Mouse (Mus musculus) hematopoietic stem cell, adult 5-6 weeks (primary cell): ENCODE measurements around the gene Igsf3. TPM values are rescaled to one million over a fixed set of nuclear protein-coding genes. Genes with fewer than 3 reads are reported as not detected.

Experiments
- ATAC-seq, 2 experiments: fragments of 125-278 bp in 1 of 2; replicated peaks in 1 of 2; 2 replicates each; pipeline ENCODE4 v1.8.0; 2016 to 2017; ENCODE audit warnings: inconsistent platforms in 2 of 2, mild to moderate bottlenecking in 2 of 2, moderate number of reproducible peaks in 2 of 2, low read depth in 1 of 2, moderate TSS enrichment in 1 of 2; ENCODE audit not compliant: low FRiP score in 2 of 2, poor library complexity in 2 of 2, severe bottlenecking in 2 of 2, insufficient read depth in 1 of 2, low TSS enrichment in 1 of 2
- total RNA-seq: library from RNA; stranded (forward); fragments of 172-1452, 232-1000 nt; gene quantifications from 2 replicates; pipeline ENCODE4 v1.2.3, GENCODE M21; 2017

Igsf3 gene
- total RNA-seq, 1 experiment from 2014 or later = 2.2 TPM

DNA sequence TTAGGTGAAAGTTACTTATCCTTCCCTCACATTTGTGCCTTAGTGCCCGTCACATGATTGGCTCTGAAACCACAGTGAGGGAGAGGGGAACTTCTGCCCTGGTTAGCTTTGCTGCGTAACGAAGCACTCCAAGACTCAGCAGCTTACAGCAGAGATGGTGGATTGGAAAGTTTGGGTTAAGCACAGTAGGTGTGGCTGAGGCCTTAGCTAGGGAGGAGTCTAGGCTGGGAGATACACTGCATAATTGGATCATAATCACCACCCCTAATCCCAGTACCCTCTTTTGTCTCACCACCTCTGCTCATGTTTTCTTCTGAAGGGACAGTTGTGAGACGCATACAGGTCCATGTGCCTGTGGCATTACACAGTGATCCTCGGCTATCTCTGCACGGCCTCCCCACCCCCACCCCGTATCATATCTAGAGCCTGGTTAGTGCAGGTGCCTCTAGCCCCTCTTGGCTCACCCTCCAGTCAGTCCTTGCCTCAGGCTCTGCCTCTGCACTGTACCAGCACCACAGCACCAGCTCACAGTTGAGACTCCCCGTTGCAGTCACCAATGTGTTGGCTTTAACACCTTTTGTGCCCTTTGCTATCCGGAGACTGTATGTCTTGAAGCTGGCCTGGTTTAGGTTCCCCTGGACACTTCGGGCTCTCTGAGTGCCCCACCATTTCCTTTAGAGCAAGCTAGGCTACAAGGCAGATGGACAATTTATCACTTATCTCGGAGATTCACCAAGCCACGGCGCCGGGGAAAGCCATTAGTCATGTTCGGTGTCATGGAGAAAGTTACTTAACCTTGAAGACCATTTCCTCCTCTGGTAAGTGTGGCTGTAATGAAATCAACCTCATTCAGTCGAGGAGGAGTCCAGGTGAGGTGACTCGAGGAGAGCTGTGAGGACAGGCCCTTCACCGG lies 42.1 kb downstream of the Igsf3 start:
- peak; percentile 8 to 40; a peak in 1 of 4 replicates for ATAC-seq

DNA sequence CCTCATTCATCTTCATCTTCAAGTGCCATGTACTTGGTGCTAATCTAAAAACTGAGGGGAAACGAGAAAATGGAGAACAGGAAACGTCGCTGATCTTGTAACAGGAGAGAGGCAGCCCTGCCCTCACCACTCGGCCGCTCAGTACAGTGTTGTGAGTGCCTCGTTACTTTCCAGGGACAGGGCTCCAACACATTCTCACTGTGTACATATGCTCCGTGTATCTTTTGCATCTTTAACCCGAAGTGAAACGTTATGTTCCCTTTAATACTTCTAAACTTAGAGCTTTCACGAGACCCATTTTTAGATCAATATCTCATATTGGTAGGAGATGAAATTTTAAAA lies 42.7 kb downstream of the Igsf3 start:
- peak in 1 of 2 experiments; percentile 12; a peak in 1 of 4 replicates for ATAC-seq

DNA sequence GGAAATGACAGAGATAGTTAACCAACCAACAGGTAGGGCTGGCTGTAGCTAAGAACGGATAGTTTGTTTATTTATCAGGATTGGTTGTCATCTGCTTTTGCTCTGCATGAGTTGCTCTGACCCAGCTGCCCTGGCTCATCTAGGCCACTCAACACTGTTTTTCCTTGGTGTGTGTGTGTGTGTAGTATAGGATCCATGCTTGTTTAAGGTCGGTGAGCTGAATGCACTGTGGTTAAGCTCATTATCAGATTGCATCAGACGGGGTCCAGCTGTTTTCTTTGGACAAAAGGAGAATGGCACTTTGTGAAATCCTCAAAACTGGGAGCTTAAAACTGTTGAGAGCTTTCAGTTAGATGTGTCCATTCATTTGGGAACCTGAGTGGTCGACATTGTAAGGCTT lies 46.3 kb downstream of the Igsf3 start:
- ATAC-seq = no peak

DNA sequence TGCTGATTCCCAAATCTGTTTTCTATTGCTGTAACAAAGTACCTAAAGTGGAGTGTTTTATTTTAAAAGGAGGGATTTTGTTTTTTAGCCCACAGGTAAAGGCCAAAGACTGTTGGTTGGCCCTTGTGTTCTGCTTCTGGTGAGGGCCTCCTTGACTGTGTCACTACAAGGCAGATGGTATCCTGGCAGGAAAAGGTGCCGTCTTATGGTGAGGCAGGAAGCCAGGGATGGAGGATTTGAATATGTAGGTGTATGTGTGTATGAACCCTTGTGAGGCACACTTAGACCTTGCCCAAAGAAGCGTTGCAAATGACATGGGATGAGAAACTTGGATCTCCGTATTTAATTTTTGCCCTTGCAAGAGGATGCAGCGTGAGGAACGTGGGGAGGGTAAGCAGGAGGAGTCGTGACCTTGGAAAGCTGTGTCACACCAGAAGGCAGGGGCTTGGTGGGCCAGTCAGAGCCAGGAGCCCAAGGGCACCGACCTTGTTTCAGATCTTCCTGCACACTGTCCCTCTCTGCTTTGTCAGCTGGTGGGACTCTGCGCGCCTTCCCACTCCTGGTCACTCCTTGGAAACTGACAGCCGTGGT lies 47.5 kb downstream of the Igsf3 start:
- ATAC-seq = no peak

DNA sequence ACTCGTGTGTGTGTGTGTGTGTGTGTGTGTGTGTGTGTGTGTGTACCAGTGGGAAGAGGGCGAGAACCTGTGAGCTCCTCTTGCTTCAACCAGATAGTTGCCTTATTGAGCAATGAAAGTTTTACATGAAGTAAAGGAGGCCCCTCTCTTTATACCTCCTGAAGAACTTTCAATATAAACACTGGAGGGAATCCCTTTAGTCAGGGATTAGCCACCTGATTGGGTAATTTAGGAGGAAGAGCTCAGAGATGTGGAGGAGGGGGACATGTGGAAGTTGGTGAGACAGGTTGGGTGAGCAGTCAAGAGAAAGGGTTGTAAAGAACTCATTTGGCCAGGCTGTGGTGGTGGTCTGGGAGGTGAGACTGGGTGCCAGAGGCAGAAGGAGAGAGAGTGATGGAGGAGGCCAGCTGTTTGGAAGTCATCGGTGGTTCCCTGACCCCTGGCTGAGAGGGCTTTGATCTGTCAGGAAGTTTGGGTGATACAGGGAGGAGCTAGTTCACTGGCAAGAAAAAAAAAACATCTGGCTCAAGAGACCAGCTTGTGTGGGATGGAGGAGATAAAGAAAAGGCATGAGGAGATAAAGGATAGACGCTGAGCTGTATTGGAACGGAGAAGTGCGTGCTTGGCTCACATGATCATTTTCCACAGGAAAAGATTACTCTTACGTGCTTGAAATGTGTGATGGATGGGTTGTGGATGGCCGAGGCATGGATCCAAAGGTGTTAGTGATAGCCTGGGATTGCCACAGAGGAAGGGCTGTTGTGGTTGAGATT lies 53.3 kb downstream of the Igsf3 start:
- ATAC-seq = 0 out of 4 replicates have a peak, but pooled peaks of 1 of the 2 experiments have one; percentile 15

DNA sequence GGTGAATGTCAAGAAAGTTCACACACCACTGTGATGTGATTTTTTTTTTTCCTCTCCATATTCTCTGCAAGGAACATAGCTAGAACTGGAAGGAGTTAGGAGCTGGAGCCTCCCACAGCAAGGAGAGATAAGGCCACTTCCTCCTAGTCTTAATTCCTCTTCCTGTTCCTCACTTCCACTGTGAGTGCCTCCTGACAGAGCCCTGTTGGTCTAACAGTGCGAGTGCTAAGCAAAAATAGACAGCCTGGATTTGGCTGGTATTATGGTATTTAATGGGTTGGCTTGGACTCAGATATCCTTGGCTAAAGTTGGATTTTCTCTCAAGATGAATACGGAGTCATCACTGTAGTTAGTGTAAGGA lies 53.9 kb downstream of the Igsf3 start:
- 0 out of 4 replicates have a peak, but pooled peaks of 1 of the 2 experiments have one; percentile 27 for ATAC-seq

DNA sequence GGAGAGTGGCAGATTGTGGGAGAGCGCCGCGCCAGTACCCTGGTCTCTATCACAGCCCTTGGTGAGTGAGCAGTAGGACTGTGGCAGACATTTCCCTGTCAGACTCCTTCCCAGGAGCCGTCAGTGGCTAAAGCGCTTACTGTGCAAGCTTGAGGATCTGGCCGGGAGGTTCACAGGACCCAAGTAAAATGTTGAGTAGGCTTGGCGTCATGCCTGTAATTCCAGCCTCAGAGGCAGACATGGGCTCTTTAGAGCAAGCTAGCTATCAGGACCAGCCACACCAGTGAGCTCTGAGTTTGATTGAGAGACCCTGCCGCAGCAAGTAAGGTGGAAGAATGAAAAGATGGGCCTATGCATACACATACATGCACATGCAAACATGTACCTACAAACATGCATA lies 58.8 kb downstream of the Igsf3 start:
- no peak for ATAC-seq

DNA sequence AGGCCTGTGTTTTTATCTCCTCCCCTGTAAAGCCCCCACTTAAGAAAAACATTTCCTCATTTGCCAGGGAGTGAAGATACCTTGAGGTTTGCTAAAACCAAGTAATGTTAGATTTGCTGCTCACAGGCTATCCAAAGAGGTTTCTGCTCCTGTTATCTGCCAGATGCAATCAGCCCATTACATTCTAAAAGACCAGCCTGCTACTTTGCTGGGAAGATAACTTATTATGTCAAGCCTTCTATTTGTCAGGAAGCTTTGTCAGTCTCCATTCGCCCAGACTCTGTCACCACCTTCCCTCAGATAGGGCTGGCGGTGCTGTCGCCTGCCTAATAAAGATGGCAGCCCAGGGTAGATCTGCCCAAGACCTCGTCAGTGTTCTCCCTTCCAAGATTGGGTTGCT lies 59.6 kb downstream of the Igsf3 start:
- ATAC-seq = no peak

DNA sequence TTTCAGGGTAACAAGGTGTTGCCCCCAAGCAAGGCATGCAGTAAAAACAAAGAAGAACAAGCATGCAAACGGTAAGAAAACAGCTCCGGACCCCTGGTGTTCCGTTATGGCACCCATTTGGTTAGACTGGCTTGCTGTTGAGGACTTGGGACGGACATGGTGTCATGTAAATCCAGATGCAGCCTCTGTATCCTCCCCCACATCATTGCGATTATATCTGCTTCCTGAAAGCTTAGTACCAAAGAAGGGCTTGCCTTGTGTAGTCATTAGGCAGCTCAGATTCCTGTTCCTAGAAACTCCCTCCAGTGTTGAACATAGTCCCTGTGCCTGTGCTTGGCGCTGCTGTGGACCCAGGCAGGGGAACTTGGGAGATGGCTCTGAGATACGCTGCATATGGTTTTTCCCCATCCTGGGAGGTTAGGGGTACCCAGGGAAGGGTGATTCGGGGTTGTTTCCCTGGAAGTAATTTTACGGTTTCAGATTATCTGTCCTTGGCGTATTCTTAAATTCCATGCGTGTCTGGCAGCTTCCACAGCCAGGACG lies 60.2 kb downstream of the Igsf3 start:
- ATAC-seq = no peak

DNA sequence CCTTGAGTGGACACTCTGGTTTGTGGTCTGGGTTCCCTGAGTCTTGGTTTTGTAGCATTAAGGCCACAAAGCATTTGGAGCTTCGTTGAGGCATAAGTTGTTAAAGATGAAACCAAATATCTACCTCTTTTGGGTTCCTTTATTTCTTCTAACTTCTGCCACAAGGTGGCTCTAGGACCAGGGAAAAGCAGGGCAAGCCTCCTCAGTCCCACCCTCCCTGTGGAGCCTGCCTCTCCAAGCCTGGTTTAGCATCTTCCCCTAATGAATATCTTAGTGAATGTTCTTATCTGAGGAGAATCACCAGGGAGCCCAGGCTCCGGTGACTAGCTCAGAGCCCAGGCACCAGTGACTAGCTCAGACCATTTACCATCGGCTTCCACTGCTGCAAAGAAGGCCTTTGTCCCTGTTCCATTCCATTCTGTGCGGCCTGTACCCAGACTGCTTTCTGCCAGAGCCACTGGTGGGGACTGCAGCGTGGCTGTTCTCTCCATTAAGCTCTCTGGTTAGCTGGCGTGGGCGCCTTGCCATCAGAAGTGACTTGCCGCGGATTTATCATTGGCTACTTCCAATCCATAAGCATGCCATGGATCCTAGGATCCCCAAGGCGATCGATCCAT lies 66.5 kb downstream of the Igsf3 start:
- ATAC-seq = no peak

DNA sequence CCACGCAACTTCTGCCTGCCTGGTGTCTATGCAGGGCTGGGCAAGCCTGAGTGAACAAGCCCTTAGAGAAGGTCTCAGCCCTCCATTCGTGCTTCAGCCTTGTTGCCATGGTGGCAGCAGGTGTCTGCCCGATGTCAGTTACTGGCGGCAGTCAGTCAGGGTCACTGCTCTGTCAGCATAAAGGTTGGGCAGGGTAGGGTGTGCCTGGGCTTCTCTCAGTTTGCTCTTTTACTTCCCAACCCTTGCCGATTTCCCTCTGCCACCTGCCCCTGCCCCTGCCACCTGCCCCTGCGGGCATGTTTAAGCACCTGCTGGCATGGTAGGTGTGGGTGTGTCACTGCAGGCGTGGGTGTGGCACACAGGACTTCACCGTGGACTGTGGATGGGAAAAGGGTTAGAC lies 67.6 kb downstream of the Igsf3 start:
- no peak for ATAC-seq

DNA sequence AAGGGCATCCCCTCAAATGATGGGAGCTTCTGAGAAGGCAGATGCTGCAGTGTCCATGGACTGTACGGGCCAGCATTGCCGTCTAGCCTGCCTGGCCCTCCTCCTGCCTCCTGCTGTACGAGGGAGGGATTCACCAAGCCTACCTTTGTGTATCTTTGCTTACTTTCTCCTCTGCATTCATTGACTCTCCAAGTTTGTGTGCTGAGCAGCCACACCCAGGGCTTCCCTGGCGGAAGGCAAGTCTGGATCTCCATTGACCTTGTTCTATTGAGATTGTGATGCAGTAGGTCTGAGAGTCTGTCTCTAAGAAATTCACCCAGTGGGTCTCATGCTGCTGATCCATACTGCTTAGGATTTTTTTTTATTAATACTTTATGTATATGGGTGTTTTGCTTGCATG lies 70.4 kb downstream of the Igsf3 start:
- ATAC-seq = no peak

DNA sequence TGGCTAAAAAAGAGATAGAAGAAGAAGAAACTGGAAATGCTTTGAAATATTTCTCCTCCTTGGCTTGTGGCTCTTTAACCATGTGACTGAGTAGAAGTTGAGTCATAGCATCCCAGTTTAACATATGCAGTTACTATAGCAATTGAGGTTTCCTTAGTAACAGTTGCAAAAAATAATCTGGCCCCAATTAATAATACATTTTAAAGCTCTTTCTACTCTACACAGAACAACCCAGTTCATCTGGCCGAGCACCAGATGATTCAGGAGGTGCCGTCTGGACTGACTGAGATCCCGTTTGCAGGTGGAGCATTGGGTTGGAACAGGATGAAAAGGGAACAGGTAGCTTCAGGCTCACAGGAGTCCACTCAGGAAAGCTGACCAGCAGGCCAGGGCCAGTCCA lies 71.9 kb downstream of the Igsf3 start:
- no peak for ATAC-seq

DNA sequence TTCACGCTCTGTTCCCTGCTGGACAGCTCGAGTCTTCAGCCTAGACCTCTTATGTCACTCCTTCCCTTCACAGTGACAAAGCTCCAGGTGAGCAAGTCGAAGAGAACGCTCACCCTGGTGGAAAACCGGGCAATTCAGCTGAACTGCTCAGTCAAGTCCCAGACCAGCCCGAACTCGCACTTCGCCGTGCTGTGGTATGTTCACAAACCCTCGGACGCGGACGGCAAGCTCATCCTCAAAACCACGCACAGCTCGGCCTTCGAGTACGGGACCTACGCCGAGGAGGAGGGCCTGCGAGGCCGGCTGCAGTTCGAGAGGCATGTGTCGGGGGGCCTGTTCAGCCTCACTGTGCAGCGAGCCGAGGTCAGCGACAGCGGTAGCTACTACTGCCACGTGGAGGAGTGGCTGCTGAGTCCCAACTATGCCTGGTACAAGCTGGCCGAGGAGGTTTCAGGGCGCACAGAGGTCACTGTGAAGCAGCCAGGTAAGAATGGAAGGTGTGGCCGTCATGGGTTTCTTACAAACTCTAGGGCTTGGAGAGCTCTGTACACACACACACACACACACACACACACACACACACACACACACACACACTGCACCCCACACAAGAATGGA lies 74.0 kb downstream of the Igsf3 start:
- no peak for ATAC-seq

DNA sequence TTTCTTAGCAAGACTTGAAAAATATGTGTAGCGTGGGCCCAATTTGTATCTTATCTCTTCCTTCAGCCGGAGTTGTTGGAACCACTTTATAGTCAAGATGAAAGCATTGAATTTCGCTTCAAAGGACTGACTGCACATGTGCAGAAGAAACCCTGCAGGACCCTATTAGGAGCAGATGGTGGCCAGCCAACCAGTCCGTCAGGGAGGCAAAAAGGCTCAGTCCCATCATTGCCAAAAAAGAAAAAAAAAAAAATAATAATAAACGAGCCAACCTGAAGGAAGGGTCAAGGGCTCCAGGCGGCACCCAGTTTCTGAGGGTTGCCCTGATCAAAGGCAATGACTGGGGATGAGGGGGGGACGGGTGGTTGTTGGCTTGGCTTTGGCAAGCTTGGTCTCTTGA lies 83.7 kb downstream of the Igsf3 start:
- no peak for ATAC-seq

DNA sequence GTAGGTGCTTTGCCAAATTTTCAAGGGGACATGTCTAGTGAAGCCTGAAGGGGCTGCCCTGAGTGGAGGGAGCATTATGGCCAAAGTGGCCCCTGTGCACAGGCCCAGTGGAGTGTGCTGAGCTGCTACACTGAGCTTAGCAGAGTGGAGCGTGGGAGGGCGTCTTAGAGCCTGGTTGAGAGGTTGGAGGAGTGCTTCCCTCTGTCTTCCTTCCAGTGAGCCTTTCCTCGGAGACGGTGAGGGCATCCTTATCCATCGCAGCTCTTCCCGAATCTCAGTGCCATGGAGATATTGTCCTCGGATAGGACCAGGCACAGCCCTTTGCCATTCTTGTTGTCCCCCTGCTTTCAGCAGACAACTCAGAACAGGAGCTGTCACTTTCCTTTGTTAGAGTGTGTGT lies 84.2 kb downstream of the Igsf3 start:
- no peak for ATAC-seq

DNA sequence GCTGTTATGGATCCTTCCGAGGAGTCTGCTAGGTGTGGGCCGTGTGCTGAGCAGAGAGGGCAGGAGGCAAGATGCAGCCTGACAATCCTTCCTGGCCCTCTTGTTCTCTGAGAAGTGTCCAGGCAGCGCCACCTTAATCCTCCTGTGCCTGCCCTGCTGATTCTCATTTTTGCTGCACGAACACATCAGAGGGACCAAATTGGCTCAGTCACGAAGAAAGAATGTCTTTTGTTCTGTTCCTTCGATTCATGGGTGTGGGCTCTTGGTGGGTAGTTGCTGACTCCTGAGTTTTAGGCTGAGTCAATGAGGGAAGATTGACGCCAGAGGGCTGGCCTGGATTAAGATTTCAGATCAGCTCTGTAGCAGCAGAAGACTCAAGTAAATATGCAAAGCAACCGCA lies 84.9 kb downstream of the Igsf3 start:
- no peak for ATAC-seq
